Mouse (Mus musculus) urinary bladder, postnatal 36 days (tissue): ENCODE data around the gene Aldh3b2.

Experiments used
- DNase-seq, 2 experiments: peaks; one replicate each; pipeline ENCODE4 v3.0.0; 2022; ENCODE audit warnings: low spot score in 2 of 2, mixed read lengths in 1 of 2

Aldh3b2 gene

DNA sequence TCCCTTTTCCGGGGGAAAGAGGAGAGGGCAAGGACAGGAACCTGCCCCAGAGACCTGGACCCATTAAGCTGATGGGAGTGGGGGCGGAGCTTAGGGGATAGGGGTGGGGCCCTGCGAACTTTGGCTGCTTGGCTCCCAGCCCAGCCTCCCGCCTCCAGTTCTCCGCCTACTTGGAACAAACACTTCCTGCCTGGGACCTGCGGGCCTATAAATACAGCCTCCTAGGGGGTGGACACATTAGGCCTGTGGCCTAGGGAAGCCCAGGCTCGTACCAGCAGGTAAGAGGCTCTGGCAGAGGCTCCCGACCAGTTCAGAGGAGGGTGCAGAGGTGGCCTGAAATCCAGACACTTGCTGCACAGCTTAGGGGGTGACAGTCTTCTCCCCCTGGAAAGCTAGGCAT, 14.2 kb downstream of the Aldh3b2 start, which contains the start of gene Acy3:
TSS of gene Acy3 (plus strand) at position 237 of the 400 bp plus-strand sequence.
- peak; percentile 52 to 86 for DNase-seq

DNA sequence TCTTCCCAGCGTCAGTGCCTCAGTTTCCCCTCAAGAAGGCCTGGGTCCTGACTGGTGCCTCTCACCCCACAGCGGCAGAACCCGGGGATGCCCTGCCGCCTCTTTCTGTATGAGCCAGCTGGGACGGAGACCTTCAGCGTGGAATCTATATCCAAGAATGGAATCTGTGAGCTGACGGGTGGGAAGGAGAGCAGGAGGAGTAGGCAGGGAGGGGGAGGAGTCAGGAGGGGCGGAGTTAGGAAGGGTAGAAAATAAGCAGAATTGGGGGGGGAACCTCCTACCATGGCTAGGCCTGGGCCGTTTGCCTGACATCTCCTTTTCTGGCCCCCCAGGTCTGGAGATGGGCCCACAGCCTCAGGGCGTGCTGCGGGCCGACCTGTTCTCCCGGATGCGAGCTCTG, 15.9 kb downstream of the Aldh3b2 start:
- DNase-seq: no peak

DNA sequence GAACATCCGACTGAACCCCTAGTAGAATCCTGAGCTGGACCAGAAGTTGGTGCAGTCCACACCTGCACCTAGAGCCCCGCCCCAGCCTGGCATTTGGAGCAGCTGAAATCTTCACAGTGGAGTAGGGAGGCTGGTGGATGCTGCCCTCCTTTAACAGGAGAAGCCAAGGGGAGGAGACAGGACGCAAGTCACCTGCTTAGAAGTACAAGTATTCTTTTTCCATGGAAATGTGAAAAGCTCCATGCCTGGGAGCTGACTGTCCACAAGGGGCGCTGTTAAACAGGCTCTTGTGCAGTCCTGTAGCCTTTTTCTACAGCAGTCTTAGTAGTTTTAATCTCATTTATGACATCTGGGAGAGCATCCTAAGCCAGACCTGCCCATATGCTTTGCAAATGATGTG, 16.6 kb downstream of the Aldh3b2 start:
- DNase-seq: no peak

GRCm38 (mm10) chr19:3990804-3991203, 18.7 kb downstream of the Aldh3b2 start:
- DNase-seq: no peak

- DNase-seq: no peak
These were observed 19.4 kb downstream of the Aldh3b2 start for GRCm38 (mm10) chr19:3991562-3991961.

DNA sequence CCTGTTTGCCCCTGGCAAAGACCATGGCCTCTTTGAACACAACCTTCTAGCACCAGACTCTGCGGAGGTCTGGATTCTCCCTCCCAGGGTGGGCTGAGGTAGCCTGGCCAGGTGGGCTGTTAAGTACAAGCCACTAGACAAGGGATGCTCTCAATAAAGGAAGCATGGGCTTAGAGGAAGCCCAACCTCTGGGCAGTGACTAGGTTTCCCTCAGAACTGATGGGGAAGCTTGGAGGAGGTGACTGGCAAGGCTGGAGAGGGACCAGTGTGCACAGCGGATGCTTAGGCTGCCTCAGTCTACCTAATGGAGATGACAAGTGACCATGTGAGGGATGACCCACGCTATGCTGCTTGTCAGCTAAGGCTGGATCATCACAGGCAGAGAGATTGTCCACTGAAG, 19.8 kb downstream of the Aldh3b2 start:
- no peak for DNase-seq

- no peak for DNase-seq
These were observed 20.3 kb downstream of the Aldh3b2 start, which contains the start of gene Tbx10 for GRCm38 (mm10) chr19:3992416-3992815. Tbx10 (plus strand) TSS chr19:3992752.

- no peak for DNase-seq
These were observed 22.8 kb downstream of the Aldh3b2 start for GRCm38 (mm10) chr19:3994932-3995331.

DNA sequence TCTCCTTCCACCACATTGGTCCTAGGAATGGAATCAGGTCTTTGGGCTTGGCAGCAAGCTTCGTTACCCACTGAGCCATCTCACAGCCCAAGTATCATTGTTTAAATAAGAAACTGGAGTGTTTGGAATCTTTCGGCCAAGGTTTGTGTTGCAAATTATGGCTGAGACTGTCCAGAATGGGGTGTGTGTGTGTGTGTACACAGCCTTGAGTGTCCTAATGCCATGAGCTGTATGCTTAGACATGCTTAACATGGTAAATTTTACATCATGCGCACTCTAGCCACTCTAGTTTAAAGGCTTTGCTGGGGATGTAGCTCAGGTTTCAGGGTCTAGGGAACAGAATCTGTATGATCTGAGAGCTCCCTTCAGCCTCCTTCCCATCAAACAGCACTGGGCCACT, 23.4 kb downstream of the Aldh3b2 start:
- no peak for DNase-seq

GRCm38 (mm10) chr19:3996106-3996505, 24.0 kb downstream of the Aldh3b2 start:
- DNase-seq: no peak

DNA sequence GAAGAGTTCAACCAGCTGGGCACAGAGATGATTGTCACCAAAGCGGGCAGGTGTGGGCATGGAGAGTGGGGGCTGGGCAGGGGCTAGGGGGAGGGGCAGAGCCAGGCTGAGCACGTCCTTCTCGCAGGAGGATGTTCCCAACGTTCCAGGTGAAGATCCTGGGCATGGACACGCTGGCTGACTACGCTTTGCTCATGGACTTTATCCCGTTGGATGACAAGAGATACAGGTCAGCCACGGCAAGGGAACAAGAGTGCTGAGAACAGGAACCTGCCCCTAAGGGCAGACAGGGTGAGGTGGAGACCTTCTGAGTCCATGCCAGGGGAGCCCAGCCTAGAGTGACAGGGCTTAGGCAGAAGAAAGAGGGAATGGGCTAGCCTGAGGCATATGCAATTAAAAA, 24.6 kb downstream of the Aldh3b2 start:
- no peak for DNase-seq

DNA sequence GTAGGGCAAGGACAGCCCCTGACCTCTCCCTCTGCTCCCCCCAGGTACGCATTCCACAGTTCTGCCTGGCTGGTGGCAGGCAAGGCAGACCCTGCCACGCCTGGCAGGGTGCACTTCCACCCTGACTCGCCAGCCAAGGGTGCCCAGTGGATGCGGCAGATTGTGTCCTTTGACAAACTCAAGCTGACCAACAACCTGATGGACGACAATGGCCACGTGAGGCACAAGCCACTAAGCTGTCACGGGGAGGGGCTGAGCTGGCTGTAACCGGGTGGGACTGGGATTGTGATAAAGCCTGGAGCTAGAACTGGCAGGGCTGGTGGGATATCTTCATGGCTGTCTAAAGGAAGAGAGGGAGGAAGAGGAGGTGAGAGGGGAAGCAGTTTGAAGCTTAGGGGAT, 25.1 kb downstream of the Aldh3b2 start:
- no peak for DNase-seq

DNA sequence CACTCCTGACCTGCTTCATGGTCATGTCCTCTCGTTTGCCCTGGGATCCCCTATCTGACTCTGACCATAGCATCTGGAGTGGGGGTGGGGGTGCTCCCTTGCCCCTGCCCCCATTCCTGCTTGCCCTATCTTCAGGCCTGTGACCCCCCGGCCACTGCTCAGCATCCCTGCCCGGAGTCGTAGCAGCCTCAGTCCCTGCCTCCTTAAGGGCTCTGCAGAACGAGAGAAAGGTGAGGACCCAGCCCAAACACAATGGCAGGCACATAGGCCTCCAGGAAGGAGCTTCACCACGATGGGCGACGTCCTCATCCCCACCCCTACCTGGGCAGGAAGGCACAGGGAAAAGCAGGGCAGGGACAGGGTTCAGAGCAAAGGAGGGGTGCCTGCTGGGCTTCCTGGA, 26.2 kb downstream of the Aldh3b2 start:
- DNase-seq: no peak

DNA sequence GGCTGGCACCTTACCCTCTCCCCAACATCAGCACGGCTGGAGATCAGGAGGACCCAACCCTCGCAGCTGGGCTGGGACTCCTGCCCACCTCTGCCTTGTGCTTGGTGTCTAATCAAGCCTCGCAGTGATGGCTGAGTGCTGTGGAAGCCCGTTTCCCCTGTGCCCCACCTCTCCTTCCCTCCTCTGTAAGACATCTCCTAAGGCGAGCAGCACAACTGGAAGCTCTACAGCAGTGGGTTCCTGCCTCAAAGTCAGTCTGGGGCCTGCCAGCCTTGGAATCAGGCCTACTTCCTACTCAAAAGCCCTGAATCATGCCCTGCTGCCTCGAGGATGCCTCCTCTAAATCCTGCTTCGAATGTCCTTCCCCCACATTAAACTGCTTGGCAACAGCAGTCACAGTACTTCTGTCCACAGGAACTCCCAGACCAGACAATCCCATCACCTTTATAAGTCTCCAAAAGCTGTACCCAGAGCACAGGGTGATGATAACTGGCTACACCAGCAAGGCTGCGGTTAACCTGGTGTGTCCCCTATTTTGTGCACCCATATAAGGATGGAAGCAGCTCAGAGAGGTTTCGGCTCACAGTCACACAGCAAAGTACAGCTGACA, 27.1 kb downstream of the Aldh3b2 start:
- no peak for DNase-seq

DNA sequence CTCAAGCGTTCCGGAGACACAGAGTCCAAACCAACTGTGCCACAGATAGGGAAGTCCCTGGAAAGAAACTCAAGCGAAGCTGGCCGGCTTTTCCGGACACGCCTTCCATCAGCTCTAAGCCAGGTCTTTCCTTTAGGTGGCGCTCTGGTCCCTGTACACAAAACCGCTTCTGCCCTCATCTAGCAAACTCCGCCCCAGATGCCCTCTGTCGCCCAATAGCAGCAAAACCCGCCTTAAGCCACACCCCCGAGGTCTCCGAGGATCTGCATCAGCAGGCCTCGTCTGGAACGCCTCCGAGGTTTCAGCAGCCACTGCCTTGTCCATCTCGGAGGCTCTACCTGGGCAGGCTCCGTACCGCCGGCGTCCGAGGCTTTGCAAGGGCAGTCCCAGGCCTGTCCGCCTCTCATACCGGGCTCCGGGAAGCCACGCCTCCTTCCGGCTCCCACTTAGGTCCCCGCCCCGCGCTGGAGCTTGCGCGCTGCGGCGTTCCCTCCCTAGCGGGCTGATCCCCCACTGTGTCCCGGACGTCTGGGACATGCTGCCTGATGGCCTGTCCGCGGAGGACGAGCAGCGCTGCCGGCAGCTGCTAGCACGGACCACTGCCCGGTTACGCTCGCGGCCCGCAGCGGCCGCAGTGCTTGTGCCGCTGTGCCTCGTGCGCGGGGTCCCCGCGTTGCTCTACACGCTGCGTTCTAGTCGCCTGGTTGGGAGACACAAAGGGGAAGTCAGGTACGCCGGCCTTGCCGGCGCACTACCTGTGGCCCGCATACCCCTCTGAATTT, 28.2 kb downstream of the Aldh3b2 start, which contains the start of the genes Nudt8 and Gm49405:
TSS of gene Nudt8 (plus strand) at position 462 of the 782 bp plus-strand sequence.
TSS of gene Gm49405 (plus strand) at position 508 of the 782 bp plus-strand sequence.
- peak; percentile 95 to 97 for DNase-seq

DNA sequence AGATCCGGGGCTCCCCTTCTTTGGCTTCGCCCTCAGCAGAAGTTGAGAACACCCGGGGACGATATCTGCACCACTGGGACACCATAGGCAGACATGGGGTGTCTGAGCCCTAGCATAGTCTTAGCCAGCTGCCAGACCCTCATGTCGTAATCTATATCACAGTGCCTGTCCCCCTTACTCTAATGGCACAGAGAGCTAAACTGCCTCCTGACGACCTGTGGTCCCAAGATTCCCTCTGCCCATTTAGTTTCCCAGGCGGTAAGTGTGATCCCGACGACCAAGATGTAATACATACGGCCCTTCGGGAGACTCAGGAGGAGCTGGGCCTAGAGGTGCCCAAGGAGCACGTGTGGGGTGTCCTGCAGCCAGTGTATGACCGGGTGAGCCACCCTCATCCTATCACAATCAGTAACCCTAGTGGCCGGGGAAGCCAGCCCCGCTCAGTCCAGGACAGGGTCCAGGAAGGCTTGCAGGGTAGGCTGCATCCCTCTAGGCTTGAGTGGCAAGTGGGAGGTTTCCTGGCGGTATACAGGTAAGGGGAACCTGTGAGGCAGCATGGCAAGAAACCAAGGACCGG, 28.9 kb downstream of the Aldh3b2 start:
- DNase-seq: no peak

GRCm38 (mm10) chr19:4001752-4002151, 29.6 kb downstream of the Aldh3b2 start:
- no peak for DNase-seq

- no peak for DNase-seq
These were observed 31.0 kb downstream of the Aldh3b2 start, which contains the start of gene Doc2g for GRCm38 (mm10) chr19:4003112-4003511. Doc2g (plus strand) TSS chr19:4003313.

DNA sequence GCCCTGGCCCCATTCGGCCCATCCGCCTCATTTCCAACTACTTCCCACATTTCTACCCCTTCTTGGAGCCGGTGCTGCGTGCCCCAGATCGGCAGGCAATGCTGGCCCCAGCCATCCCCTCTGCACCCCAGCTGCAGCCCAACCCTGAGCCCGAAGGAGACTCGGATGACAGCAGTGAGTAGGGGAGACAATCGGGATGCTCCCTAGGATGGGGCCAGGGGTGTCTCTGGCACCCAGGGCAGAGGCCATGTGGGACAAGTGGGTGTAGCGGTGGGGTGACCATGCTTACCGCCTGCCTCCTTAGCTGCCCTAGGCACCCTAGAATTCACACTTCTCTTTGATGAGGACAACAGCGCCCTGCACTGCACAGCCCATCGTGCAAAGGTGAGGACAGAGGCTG, 31.5 kb downstream of the Aldh3b2 start:
- DNase-seq: no peak

DNA sequence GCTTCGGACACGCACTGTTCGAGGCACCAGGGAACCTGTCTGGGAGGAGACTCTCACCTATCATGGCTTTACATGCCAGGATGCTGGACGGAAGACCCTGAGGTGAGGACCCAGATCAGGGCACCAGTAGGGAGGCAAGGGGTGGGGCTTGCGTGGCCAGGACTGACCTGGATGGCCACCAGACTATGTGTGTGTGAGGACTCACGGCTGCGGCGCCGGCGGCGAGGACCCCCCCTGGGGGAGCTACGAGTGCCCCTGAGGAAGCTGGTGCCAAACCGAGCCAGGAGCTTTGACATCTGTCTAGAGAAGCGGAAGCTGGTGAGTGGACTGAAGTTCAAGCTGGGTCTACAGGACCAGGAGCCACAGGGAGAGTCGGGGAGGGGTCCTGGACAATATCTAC, 32.2 kb downstream of the Aldh3b2 start:
- DNase-seq: no peak

GRCm38 (mm10) chr19:4005091-4005490, 33.0 kb downstream of the Aldh3b2 start:
- DNase-seq: no peak

DNA sequence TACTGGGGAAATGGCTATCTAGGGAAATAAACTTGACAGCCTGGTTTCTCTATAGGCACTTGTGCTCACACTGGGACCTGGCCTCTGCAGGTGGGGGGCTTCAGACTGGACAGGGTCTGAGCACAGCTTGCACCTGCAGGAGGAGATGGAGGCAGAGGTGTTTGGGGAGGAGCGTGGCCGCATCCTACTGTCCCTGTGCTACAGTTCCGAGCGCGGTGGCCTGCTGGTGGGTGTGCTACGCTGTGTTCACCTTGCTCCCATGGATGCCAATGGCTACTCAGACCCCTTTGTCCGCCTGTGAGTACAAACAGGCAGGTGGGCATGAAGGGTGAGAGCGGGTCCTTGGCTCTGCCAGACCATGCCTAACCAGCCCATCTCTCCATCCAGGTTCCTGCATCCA, 33.8 kb downstream of the Aldh3b2 start:
- DNase-seq: no peak

DNA sequence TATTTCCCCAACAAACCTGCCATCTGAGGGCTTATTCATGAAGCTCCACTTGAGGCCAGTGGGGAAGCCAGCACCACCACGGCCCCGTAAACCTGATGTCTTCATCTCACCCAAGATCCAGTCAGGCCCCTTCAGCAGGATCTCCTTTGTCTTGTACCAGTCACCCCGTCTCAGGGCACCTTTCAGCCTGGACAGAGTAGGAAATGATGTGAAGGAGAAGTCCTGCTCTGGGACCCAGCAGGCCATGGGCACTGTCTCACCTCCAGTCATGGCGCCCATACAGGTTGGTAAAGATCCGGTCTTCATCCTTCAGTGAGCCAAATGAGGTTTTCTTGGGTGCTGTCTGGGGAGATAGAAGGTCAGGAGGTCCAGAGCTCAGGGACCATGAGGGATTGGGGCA, 39.0 kb downstream of the Aldh3b2 start:
- DNase-seq: no peak
